Mouse (Mus musculus) neural tube, embryonic 11.5 days (tissue): Measurements from ENCODE around the gene Tesc. TPM values are rescaled to one million over a fixed set of nuclear protein-coding genes. Genes with fewer than 3 reads are reported as not detected.

Experiments
- ATAC-seq: fragments of 200-750 bp; cut with Nextera tagmentation; 2 replicates; pipeline ENCODE4 v1.8.0; 2017; ENCODE audit warnings: moderate number of reproducible peaks, mild to moderate bottlenecking, moderate TSS enrichment, moderate library complexity; ENCODE audit not compliant: insufficient read depth, low FRiP score, low TSS enrichment
- DNase-seq: peaks from one replicate; pipeline ENCODE4 v3.0.0-alpha.2; 2015; ENCODE audit warnings: low spot score
- H3K27ac ChIP-seq: fragments of 300-500 bp; sonication (generic); 2 replicates; pipeline ENCODE4 v1.5.1; 2014; ENCODE audit warnings: low read depth, mild to moderate bottlenecking, low read length
- H3K27me3 ChIP-seq: fragments of 300-500 bp; sonication (generic); 2 replicates; pipeline ENCODE4 v1.6.1; 2014; ENCODE audit warnings: mild to moderate bottlenecking, low read length, mixed read lengths; ENCODE audit not compliant: control insufficient read depth, insufficient read depth
- H3K36me3 ChIP-seq: fragments of 300-500 bp; sonication (generic); 2 replicates; pipeline ENCODE4 v1.6.1; 2014; ENCODE audit warnings: mild to moderate bottlenecking, low read length, moderate library complexity, mixed read lengths; ENCODE audit not compliant: control insufficient read depth, insufficient read depth
- H3K4me1 ChIP-seq: fragments of 300-500 bp; sonication (generic); 2 replicates; pipeline ENCODE4 v1.6.1; 2014; ENCODE audit warnings: low read length, mixed read lengths; ENCODE audit not compliant: control insufficient read depth, insufficient read depth
- H3K4me2 ChIP-seq: fragments of 300-500 bp; sonication (generic); 2 replicates; pipeline ENCODE4 v1.6.1; 2014; ENCODE audit warnings: low read depth, mild to moderate bottlenecking, moderate library complexity
- H3K4me3 ChIP-seq: fragments of 300-500 bp; sonication (generic); 2 replicates; pipeline ENCODE4 v1.5.1; 2014; ENCODE audit warnings: low read depth, low read length
- H3K9ac ChIP-seq: fragments of 300-500 bp; sonication (generic); 2 replicates; pipeline ENCODE4 v1.6.1; 2014; ENCODE audit warnings: mild to moderate bottlenecking, low read length
- H3K9me3 ChIP-seq: fragments of 300-500 bp; sonication (generic); 2 replicates; pipeline ENCODE4 v1.6.1; 2016; ENCODE audit warnings: low read length; ENCODE audit not compliant: control insufficient read depth
- WGBS: fragments of 180-500 bp; shearing (Covaris S2); extraction: QIAGEN DNeasy Blood & Tissue Kit; methylation state at CpG from one replicate; pipeline ENCODE4 v1.1.7; 2014; 5-methylcytosine and 5-hydroxymethylcytosine counted together
- polyA plus RNA-seq: library from polyadenylated mRNA; unstranded; fragments of >200 nt; fragmentation: Nextera tagmentation; extraction: Ambion mirVana; gene quantifications from 2 replicates; pipeline ENCODE4 v1.2.1, GENCODE M21; 2014

Gene Tesc
- 0.46 and 0.76 TPM in 2 replicates for polyA plus RNA-seq

GRCm38 (mm10) chr5:118027698-118028190 is at the start of gene Tesc:
TSS of gene Tesc (plus strand) at chr5:118027743.
- DNase-seq: no peak
- WGBS: under 1% methylated on average over 46 of the region's 63 CpGs
- no peak for ATAC-seq
- Histone ChIP-seq H3K27ac (no peak within 1 kb of the TSS), H3K9me3 (no peaks in the 10 kb centered on the region), H3K9ac (peak within 1 kb of the TSS; percentile 8; the same call in 1 of the 2 replicates), H3K4me1 (peaks cover 23% of the 10 kb centered on the region), H3K4me2 (peak within 1 kb of the TSS; percentile 87), H3K36me3 (no peaks in the 10 kb centered on the region), H3K4me3 (peak within 1 kb of the TSS; percentile 44), H3K27me3 (peaks cover 54% of the 10 kb centered on the region)

GRCm38 (mm10) chr5:117978159-117978697 is 49.3 kb upstream of the Tesc start:
- WGBS: 51% methylated on average over 17 of the region's 17 CpGs
- DNase-seq: no peak
- peaks cover 5% of the 10 kb centered on the region; the same call in 1 of the 2 replicates for H3K36me3 ChIP-seq
- peak overlapping the region; percentile 55 for H3K4me2 ChIP-seq
- H3K9me3 ChIP-seq: no peaks in the 10 kb centered on the region
- no peaks in the 10 kb centered on the region for H3K27me3 ChIP-seq
- H3K4me1 ChIP-seq: peaks cover 7% of the 10 kb centered on the region
- H3K27ac ChIP-seq: no peak overlapping the region
- H3K4me3 ChIP-seq: peak overlapping the region; percentile 100
- no peak for ATAC-seq
- H3K9ac ChIP-seq: peak overlapping the region; percentile 98

- H3K9ac ChIP-seq: no peak overlapping the region
- no peak overlapping the region for H3K27ac ChIP-seq
- ATAC-seq (no peak), DNase-seq (no peak)
- H3K4me1 ChIP-seq: peaks cover 11% of the 10 kb centered on the region
- H3K9me3 ChIP-seq: no peaks in the 10 kb centered on the region
- whole genome bisulfite sequencing: 84% methylated on average over 5 of the region's 5 CpGs
- no peak overlapping the region for H3K4me2 ChIP-seq
- peaks cover 11% of the 10 kb centered on the region for H3K36me3 ChIP-seq
- no peak overlapping the region for H3K4me3 ChIP-seq
- no peaks in the 10 kb centered on the region for H3K27me3 ChIP-seq
Measured at GRCm38 (mm10) chr5:117979082-117979481, 48.5 kb upstream of the Tesc start.

- peaks cover 11% of the 10 kb centered on the region for H3K4me1 ChIP-seq
Measured at GRCm38 (mm10) chr5:117980921-117981320, 46.6 kb upstream of the Tesc start.

GRCm38 (mm10) chr5:117981943-117982342 is 45.6 kb upstream of the Tesc start:
- Histone ChIP-seq H3K9ac (no peak overlapping the region), H3K4me3 (no peak overlapping the region), H3K9me3 (no peaks in the 10 kb centered on the region), H3K27ac (no peak overlapping the region), H3K36me3 (peaks cover 16% of the 10 kb centered on the region), H3K27me3 (no peaks in the 10 kb centered on the region), H3K4me1 (peaks cover 11% of the 10 kb centered on the region), H3K4me2 (no peak overlapping the region)
- no peak for ATAC-seq
- 92% methylated on average over 5 of the region's 5 CpGs for WGBS
- no peak for DNase-seq

More at GRCm38 (mm10) chr5:117980921-117981320, 46.6 kb upstream of the Tesc start:
- ATAC-seq: no peak
- Histone ChIP-seq H3K4me3 (no peak overlapping the region), H3K9ac (no peak overlapping the region), H3K4me2 (no peak overlapping the region), H3K9me3 (no peaks in the 10 kb centered on the region), H3K36me3 (peaks cover 11% of the 10 kb centered on the region), H3K27me3 (no peaks in the 10 kb centered on the region), H3K27ac (no peak overlapping the region)
- no peak for DNase-seq
- WGBS: 95% methylated on average over 8 of the region's 8 CpGs

GRCm38 (mm10) chr5:117986327-117986726 is 41.2 kb upstream of the Tesc start:
- WGBS: 65% methylated on average over 4 of the region's 4 CpGs
- no peaks in the 10 kb centered on the region for H3K27me3 ChIP-seq
- no peak overlapping the region for H3K27ac ChIP-seq
- no peak overlapping the region for H3K4me2 ChIP-seq
- H3K9ac ChIP-seq: no peak overlapping the region
- ATAC-seq (no peak), DNase-seq (no peak)
- peaks cover 4% of the 10 kb centered on the region; the same call in 1 of the 2 replicates for H3K4me1 ChIP-seq
- H3K36me3 ChIP-seq: peaks cover 28% of the 10 kb centered on the region
- no peak overlapping the region for H3K4me3 ChIP-seq
- H3K9me3 ChIP-seq: no peaks in the 10 kb centered on the region

GRCm38 (mm10) chr5:117987891-117988290 is 39.7 kb upstream of the Tesc start:
- Histone ChIP-seq H3K9ac (no peak overlapping the region), H3K36me3 (peaks cover 32% of the 10 kb centered on the region), H3K27ac (no peak overlapping the region), H3K4me2 (no peak overlapping the region), H3K9me3 (no peaks in the 10 kb centered on the region), H3K27me3 (no peaks in the 10 kb centered on the region), H3K4me3 (no peak overlapping the region), H3K4me1 (peaks cover 4% of the 10 kb centered on the region; the same call in 1 of the 2 replicates)
- DNase-seq (no peak), ATAC-seq (no peak)
- WGBS: 88% methylated on average over 3 of the region's 3 CpGs

- H3K4me3 ChIP-seq: no peak overlapping the region
- DNase-seq (no peak), ATAC-seq (no peak)
- no peak overlapping the region for H3K27ac ChIP-seq
- peaks cover 32% of the 10 kb centered on the region for H3K36me3 ChIP-seq
- H3K4me1 ChIP-seq: peaks cover 4% of the 10 kb centered on the region; the same call in 1 of the 2 replicates
- H3K4me2 ChIP-seq: no peak overlapping the region
- no peak overlapping the region for H3K9ac ChIP-seq
- no peaks in the 10 kb centered on the region for H3K9me3 ChIP-seq
- 90% methylated on average over 9 of the region's 9 CpGs for WGBS
- no peaks in the 10 kb centered on the region for H3K27me3 ChIP-seq
Measured at GRCm38 (mm10) chr5:117988367-117988766, 39.2 kb upstream of the Tesc start.

GRCm38 (mm10) chr5:117989773-117990172 is 37.8 kb upstream of the Tesc start:
- Histone ChIP-seq H3K27me3 (no peaks in the 10 kb centered on the region), H3K9ac (no peak overlapping the region), H3K4me2 (no peak overlapping the region), H3K4me1 (no peaks in the 10 kb centered on the region), H3K27ac (no peak overlapping the region), H3K9me3 (no peaks in the 10 kb centered on the region), H3K36me3 (peaks cover 35% of the 10 kb centered on the region), H3K4me3 (no peak overlapping the region)
- ATAC-seq (no peak), DNase-seq (no peak)
- 92% methylated on average over 6 of the region's 6 CpGs for WGBS
